Mouse (Mus musculus): ENCODE measurements around the gene Sept8. TPM values are rescaled to one million over a fixed set of nuclear protein-coding genes. Genes with fewer than 3 reads are reported as not detected.

Sept8 gene
- polyA plus RNA-seq, 1 experiment from 2014 or later: 20.1 TPM

DNA sequence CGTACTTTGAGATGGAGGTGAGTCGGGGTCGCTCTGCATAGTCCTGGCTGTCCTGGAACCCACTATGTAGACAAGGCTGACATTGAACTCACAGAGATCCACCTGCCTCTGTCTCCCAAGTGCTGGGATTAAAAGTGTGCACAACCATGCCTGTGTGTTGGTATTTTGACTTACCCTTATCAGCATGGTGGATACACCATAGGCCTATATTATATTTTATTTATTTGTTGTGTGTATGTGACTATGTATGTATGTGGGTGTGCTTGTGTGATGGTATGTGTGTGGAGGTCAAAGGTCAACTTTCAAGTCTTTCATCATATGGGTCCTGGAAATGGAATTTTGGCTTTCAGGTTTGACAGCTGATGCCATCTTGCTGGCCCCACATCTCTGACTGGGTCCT is 3.3 kb downstream of the Sept8 start:
- no peak for DNase-seq (ENCODE audit: low spot score)
- Histone ChIP-seq H3K4me1 (peaks cover 78% of the 10 kb centered on the region), H3K4me3 (no peak overlapping the region), H3K27me3 (ENCODE audit: insufficient read depth, poor library complexity, severe bottlenecking) (peaks cover 11% of the 10 kb centered on the region; the same call in 1 of the 2 replicates), H3K9me3 (no peaks in the 10 kb centered on the region), H3K36me3 (no peaks in the 10 kb centered on the region), H3K27ac (no peak overlapping the region)
- 83% methylated on average over 3 of the region's 3 CpGs for WGBS

DNA sequence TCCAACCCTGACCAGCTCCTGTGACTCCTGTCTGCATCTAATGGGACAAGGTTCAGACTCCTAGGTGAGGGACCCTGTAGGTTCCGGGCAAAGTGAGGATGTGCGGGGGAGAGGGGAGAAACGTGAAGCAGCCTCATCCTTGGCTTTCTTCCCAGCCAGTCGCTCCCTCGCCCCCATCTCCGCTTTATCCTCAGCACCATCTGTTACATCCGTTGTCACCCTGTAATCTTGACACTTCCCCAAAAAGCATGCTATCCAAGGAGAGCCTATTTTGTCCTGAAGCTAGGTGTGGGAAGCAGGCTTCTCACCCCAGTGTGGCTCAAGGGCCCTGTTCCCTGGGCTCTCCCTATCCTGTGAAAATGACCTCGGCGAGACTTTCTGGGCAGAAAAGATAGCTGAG is 3.9 kb downstream of the Sept8 start:
- Histone ChIP-seq H3K9me3 (no peaks in the 10 kb centered on the region), H3K36me3 (no peaks in the 10 kb centered on the region), H3K4me1 (peaks cover 83% of the 10 kb centered on the region), H3K27ac (0 out of 2 replicates have a peak overlapping the region, but pooled peaks have one; percentile 30), H3K27me3 (ENCODE audit: insufficient read depth, poor library complexity, severe bottlenecking) (peaks cover 11% of the 10 kb centered on the region; the same call in 1 of the 2 replicates), H3K4me3 (no peak overlapping the region)
- no peak for DNase-seq (ENCODE audit: low spot score)
- 29% methylated on average over 9 of the region's 9 CpGs for WGBS

DNA sequence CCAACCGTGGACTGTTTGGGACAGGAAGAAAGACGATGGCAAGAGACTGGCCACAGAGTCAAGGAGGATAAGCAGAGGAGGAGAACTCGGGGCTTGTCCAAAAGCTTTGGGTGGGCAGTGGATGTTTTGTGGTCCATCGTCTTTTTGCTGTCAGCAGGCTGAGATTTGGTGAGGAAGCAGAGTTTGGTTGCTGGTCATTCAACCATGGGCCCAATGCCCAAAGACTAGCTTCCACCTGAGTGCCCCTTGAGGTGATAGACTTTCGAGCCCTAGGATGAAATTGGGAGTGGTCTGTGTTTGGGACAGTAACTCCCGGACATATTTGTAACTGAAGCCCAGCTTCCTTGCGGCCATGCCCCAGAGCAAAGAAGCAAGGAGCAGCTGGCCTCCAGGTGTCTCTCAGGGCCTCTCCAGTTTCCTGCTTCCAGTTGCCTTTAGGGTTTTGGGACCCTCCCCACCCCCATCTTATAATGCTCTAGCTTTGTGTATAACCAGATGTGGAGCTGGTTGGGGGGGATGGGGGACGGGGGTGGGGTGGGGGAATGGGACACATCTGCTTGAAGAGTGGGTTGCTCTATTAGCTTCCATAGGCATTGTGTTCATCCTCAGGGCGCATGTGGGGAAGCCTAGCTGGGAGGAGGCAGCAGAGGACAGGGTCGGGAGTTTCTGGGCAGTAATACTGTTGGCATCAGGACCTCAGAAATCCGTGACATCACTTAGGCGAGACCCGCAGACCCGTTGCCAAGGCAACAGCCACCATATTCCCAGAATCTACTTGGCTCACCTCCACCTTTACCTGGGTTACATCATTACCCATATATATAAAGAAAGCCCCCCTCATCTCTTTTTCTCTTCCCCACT is 4.7 kb downstream of the Sept8 start:
- Histone ChIP-seq H3K9me3 (no peaks in the 10 kb centered on the region), H3K27me3 (ENCODE audit: insufficient read depth, poor library complexity, severe bottlenecking) (peaks cover 2% of the 10 kb centered on the region; the same call in 1 of the 2 replicates), H3K4me1 (peaks cover 92% of the 10 kb centered on the region), H3K4me3 (no peak overlapping the region), H3K36me3 (no peaks in the 10 kb centered on the region), H3K27ac (0 out of 2 replicates have a peak overlapping the region, but pooled peaks have one; percentile 30)
- 79% methylated on average over 14 of the region's 14 CpGs for WGBS
- no peak for DNase-seq (ENCODE audit: low spot score)

DNA sequence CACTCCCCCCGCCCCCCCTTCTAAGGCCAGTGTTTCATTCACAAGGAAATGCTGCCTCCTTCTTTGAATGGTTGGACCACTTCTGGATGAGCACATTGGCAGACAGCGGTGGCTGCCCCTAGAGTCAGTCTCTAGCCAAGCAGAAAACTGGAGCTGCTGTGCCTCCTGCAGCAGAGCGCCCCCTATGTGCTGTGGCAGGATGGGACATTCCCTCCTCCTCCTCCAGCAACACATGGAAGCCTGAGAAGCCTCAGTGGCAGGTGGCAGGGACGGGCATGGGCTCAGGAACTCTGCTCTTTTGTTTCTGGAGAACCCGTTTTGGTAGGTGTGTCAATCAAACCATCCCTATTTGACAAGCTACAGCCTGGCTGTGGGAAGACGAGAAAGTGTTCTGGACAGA is 5.8 kb downstream of the Sept8 start:
- H3K4me1 ChIP-seq: peaks cover 94% of the 10 kb centered on the region
- no peaks in the 10 kb centered on the region for H3K36me3 ChIP-seq
- 70% methylated on average over 6 of the region's 6 CpGs for WGBS
- no peaks in the 10 kb centered on the region for H3K27me3 ChIP-seq (ENCODE audit: insufficient read depth, poor library complexity, severe bottlenecking)
- DNase-seq (ENCODE audit: low spot score): no peak
- H3K9me3 ChIP-seq: no peaks in the 10 kb centered on the region
- peak overlapping the region; percentile 77 for H3K27ac ChIP-seq
- no peak overlapping the region for H3K4me3 ChIP-seq

DNA sequence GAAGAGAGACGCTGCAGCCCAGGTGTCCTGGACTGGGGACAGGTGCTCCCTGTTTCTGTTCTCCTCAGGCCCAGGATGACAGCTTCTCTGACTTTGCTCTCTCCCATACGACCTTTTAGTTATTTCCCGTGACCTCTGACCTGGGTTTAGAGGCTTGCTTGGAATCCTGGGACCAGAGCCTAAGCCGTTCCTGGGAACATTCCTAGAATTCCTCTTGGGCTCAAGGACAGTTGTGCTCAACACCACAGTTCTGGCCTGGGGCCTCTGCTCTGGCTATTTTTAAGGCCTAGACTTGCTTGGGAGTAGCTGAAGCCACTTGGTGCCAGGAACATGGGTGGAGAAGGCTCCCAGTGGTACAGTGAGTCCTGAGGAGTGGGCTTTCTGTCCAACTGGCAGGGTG is 6.4 kb downstream of the Sept8 start:
- H3K27me3 ChIP-seq (ENCODE audit: insufficient read depth, poor library complexity, severe bottlenecking): no peaks in the 10 kb centered on the region
- no peak for DNase-seq (ENCODE audit: low spot score)
- WGBS: 31% methylated on average over 4 of the region's 4 CpGs

DNA sequence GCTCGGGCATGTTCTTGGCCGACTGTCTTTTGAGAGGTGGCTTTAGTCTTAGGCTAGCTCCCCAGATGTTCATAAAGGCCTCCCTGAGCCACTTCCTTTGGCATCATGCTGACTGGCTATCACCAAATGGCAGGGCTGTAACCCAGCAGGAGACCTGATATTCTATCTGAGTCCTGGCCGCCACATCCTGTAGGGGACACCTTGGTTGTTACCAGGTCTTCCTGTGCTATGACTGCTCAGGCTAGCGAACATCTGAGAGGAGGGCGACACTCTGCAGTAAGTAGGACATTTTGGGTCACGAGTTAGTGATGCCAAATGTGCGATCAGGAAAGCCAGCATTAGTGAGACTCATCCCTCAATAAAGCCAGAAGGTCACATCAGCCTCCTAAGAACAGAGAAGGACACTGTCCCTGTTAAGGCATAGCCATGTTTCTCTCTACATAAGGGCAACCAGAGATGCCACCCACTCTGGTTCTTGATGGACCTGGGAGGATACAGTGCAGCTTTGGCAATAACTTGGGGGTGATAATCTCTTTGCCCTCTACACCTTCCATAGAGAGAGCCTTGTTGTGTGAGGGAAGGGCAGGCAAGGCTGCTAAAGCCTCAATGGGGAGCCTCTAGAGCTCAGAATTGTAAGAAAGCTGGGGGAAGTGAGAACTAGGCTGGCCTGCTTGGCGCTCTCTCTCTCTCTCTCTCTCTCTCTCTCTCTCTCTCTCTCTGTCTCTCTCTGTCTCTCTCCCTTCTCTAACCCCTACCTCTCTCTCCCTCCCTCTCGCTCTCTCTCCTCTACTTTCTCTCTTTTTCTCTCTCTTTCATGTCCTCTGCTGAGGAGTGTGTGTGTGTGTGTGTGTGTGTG is 9.6 kb downstream of the Sept8 start:
- DNase-seq (ENCODE audit: low spot score): no peak
- peaks cover 69% of the 10 kb centered on the region for H3K4me1 ChIP-seq
- H3K27ac ChIP-seq: peak overlapping the region; percentile 48; the same call in 1 of the 2 replicates
- peaks cover 11% of the 10 kb centered on the region for H3K36me3 ChIP-seq
- 51% methylated on average over 9 of the region's 9 CpGs for WGBS
- H3K4me3 ChIP-seq: no peak overlapping the region
- H3K27me3 ChIP-seq (ENCODE audit: insufficient read depth, poor library complexity, severe bottlenecking): no peaks in the 10 kb centered on the region
- no peaks in the 10 kb centered on the region for H3K9me3 ChIP-seq

More for the DNA sequence above, 6.4 kb downstream of the Sept8 start:
- Histone ChIP-seq H3K9me3 (no peaks in the 10 kb centered on the region), H3K27ac (peak overlapping the region; percentile 77), H3K4me3 (no peak overlapping the region), H3K36me3 (no peaks in the 10 kb centered on the region), H3K4me1 (peaks cover 94% of the 10 kb centered on the region)

DNA sequence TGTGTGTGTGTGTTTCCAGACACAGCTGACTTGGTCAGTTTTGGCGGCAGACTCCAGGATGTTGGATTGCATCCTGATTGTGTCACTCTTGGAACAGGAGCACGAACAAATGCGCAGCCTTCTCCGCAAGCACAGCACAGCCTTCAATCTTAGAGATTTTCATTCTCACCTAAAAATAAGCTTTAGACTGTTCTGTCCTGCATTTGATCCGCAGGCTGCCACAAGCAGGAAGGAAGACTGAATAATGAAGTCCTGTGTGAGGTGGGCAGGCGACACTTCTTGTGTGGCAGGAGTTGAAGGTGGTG is 10.1 kb downstream of the Sept8 start:
- 0 out of 2 replicates have a peak overlapping the region, but pooled peaks have one; percentile 31 for H3K27ac ChIP-seq
- DNase-seq (ENCODE audit: low spot score): no peak
- H3K9me3 ChIP-seq: no peaks in the 10 kb centered on the region
- WGBS: 38% methylated on average over 6 of the region's 6 CpGs
- peaks cover 17% of the 10 kb centered on the region for H3K36me3 ChIP-seq
- no peaks in the 10 kb centered on the region for H3K27me3 ChIP-seq (ENCODE audit: insufficient read depth, poor library complexity, severe bottlenecking)
- peaks cover 63% of the 10 kb centered on the region for H3K4me1 ChIP-seq
- no peak overlapping the region for H3K4me3 ChIP-seq

DNA sequence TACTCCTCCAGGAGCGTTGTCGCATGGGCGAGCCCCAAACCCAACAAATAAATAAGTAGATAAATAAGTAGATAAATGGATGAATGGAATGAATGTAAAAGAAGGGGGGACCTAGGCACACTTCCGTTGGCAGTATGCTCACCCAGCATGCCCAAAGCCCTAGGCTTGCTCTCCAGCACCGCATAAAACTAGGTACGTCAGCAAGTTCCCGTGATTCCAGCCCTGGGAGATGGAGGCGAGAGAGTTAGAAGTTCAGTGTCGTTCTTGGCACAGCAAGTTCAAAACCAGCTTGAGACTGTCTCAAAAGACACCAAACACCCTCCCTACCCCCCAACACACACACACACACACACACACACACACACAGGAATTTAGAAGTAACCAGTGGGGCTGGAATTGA is 10.9 kb downstream of the Sept8 start:
- Histone ChIP-seq H3K4me3 (no peak overlapping the region), H3K27ac (0 out of 2 replicates have a peak overlapping the region, but pooled peaks have one; percentile 31), H3K9me3 (no peaks in the 10 kb centered on the region), H3K27me3 (ENCODE audit: insufficient read depth, poor library complexity, severe bottlenecking) (no peaks in the 10 kb centered on the region), H3K36me3 (peaks cover 25% of the 10 kb centered on the region), H3K4me1 (peaks cover 57% of the 10 kb centered on the region)
- no peak for DNase-seq (ENCODE audit: low spot score)
- 63% methylated on average over 9 of the region's 9 CpGs for WGBS

DNA sequence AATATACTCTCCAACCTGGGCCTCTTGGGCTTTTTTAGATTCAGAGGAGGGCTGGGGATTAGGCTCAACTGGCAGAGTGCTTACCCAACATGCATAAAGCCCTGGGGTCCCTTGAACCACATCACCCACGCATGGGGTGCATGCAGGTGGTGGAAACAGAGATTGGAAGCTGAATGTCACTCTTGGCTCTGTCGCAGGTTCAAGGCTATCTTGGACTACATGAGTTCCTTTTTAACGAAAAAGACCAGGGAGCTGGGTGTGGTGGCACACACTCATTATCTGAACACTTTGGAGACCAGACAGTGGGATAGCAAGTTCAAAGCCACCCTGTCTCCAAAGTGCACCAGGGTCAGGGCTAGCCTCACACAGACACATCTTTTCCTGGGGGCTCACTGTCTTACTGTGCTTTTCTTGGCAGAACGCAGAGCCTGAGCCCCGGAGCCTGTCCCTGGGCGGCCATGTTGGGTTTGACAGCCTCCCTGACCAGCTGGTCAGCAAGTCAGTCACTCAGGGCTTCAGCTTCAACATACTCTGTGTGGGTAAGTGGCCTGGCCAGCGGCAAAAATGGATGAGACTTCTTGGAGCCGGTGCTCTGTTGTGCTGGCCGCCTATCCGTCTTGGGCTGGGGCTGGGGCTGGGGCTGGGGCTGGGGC is 12.6 kb downstream of the Sept8 start:
- no peaks in the 10 kb centered on the region for H3K9me3 ChIP-seq
- no peak for DNase-seq (ENCODE audit: low spot score)
- H3K27me3 ChIP-seq (ENCODE audit: insufficient read depth, poor library complexity, severe bottlenecking): no peaks in the 10 kb centered on the region
- H3K27ac ChIP-seq: no peak overlapping the region
- H3K4me1 ChIP-seq: peaks cover 40% of the 10 kb centered on the region
- WGBS: 90% methylated on average over 10 of the region's 10 CpGs
- H3K36me3 ChIP-seq: peaks cover 42% of the 10 kb centered on the region
- no peak overlapping the region for H3K4me3 ChIP-seq

DNA sequence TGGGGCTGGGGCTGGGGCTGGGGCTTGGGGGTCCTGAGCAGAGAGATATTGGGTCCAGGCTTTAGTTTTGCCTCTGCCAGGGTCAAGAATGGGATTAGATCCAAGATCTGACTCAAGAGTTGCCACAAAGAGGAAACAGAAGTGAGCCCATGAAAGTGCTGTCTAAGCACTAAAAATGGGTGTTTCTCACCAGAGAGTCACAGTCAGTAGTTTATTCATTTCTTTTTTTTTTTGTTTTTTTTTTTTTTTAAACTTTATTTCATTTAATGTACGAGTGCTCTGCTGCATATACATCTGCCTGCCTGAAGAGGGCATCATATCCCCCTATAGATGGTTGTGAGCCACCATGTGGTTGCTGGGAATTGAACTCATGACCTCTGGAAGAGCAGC is 13.2 kb downstream of the Sept8 start:
- Histone ChIP-seq H3K9me3 (no peaks in the 10 kb centered on the region), H3K4me3 (no peak overlapping the region), H3K27me3 (ENCODE audit: insufficient read depth, poor library complexity, severe bottlenecking) (no peaks in the 10 kb centered on the region), H3K4me1 (peaks cover 37% of the 10 kb centered on the region), H3K36me3 (peaks cover 47% of the 10 kb centered on the region), H3K27ac (no peak overlapping the region)
- no peak for DNase-seq (ENCODE audit: low spot score)
- 90% methylated on average over 1 of the region's 1 CpGs for WGBS

DNA sequence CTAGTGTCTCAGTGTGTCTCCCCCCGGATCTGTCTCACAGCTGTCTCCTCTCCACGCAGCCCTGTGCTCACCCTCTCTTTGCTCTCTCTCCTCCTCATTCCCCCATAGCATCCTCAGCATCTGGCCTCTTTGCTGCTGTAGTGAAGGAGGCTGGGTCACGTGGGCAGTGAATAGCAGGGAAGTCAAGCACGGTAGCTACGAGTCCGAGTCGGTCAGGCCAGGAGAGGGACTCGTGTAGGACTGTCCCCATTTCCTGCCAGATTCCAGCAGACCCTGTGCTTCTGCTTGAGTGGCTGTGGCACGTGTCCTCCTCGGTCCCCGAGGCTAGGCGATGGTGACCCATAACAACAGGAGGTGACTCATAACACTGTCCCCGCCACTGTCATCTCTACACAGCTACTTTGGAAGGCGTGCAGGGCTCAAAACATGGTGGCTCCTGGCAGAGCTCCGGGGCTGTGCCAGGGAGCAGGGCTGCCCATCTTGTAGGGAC is 20.0 kb downstream of the Sept8 start:
- peaks cover 15% of the 10 kb centered on the region for H3K4me1 ChIP-seq
- WGBS: 81% methylated on average over 15 of the region's 15 CpGs
- H3K9me3 ChIP-seq: no peaks in the 10 kb centered on the region
- no peak for DNase-seq (ENCODE audit: low spot score)
- H3K4me3 ChIP-seq: no peak overlapping the region
- H3K36me3 ChIP-seq: peaks cover 79% of the 10 kb centered on the region
- H3K27ac ChIP-seq: no peak overlapping the region
- H3K27me3 ChIP-seq (ENCODE audit: insufficient read depth, poor library complexity, severe bottlenecking): no peaks in the 10 kb centered on the region

DNA sequence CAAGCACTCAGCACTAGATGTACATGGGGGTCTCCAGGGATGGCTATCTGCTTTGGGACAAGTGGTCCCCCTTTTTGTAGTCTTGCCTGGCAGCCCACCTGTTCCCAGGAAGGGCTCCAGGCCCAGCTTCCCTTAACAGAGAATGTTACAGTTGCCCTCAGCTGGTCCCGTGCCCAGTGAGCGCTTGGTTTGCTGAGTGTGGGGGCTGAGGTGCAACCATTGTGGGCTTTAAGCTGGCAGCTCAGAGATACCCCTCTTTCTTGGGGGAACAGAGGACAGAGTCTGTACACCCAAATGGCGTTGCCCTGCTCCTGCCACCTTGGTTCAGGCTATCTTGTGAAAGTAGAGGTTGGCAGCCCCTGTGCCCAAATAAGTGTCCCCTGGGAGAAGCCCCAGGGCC is 21.3 kb downstream of the Sept8 start:
- Histone ChIP-seq H3K4me1 (peaks cover 15% of the 10 kb centered on the region), H3K27me3 (ENCODE audit: insufficient read depth, poor library complexity, severe bottlenecking) (no peaks in the 10 kb centered on the region), H3K4me3 (no peak overlapping the region), H3K36me3 (peaks cover 65% of the 10 kb centered on the region), H3K27ac (no peak overlapping the region), H3K9me3 (no peaks in the 10 kb centered on the region)
- WGBS: 88% methylated on average over 3 of the region's 3 CpGs
- DNase-seq (ENCODE audit: low spot score): no peak
